Mouse (Mus musculus): Measurements from ENCODE around the gene Zfp593. TPM values are rescaled to one million over a fixed set of nuclear protein-coding genes. Genes with fewer than 3 reads are reported as not detected.

Gene Zfp593
- 60.4 and 65.0 TPM in 2 replicates for polyA plus RNA-seq (2012)

DNA sequence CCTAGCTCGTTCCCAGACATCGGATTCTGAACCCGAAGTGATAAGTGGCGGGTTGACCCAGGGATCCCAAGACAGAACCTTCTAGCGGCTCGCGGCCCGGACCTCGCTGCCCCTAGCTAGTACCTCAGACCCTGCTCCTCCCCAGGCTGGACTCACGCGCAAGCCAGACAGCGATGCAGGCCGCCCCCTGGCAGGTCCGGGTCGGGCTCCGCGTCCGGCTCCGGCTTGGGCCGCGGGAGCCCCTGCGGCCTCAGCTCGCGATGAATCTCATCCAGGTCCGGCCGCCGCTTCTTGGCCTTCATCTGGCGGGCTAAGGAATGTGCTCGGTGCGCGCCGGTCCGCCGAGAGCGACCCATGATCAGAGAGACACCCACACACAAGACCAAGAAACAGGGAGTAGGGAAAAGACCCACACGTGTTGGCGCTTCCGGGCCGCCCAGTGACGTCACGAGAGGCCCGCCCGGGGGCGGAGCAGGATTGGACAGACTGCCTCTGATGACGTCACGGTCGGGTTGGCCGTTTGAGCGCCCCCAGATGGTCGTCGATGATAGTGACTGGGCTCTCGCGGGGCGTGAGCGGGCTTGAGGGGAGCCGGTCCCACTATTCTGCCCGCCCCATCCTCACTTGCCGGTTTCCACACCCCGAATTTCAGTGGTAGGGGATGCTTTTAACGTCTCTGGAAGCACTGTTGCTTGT lies at the start of gene Zfp593:
Gene Zfp593, minus strand, starts transcription at position 445 of the 696 bp plus-strand sequence.

GRCm38 (mm10) chr4:134287575-134288025 lies 42.2 kb upstream of the Zfp593 start, which contains the start of gene Pdik1l:
Gene Pdik1l (minus strand): TSS chr4:134287895.

GRCm38 (mm10) chr4:134253722-134254324 lies 8.4 kb upstream of the Zfp593 start, which contains the start of gene Grrp1:
Gene Grrp1 (minus strand): TSS chr4:134254106.

GRCm38 (mm10) chr4:134246719-134247258 lies 1.4 kb upstream of the Zfp593 start, which contains the start of gene Gm30191:
Gene Gm30191 (plus strand): TSS chr4:134246935.

DNA sequence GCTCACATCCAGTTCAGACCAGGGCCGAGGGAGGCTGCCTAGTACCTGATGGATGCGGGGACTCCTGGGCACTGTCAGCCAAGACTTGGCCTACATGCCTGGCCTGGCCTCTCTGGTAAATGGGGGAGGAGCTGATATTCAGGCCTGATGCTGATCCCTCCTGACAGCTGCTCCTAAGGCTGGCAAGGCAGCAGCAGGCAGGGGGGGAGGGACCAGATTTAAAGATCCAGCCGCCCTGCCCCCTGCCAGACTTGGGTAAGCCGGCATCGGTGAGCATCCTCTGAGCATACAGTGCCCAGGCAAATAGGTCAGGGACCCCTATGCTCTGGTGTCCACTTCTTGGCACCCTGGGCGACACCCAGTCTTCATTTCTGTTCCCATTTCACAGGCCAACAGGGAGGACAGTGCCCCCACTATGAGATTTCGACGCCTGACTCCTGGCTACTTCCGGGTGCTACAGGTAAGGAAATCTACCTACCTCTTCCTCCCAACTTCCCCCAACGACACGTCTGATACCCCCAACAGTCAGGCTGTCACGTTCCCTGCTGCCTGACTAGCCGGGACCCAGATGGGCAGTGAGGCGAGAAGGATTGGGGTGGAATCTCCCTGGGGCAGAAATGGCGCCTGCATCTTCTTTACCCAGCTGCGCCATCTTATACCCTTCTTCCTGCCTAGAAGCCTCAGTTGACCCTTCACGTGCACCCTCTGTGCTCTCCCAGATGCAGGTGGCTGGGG lies 1.7 kb downstream of the Zfp593 start, which contains the start of gene E130218I03Rik:
Gene E130218I03Rik, plus strand, starts transcription at position 147 of the 735 bp plus-strand sequence.

GRCm38 (mm10) chr4:134238279-134238651 lies 7.1 kb downstream of the Zfp593 start, which contains the start of gene Cnksr1:
Gene Cnksr1 (minus strand): TSS chr4:134238399.

GRCm38 (mm10) chr4:134227194-134227593 lies 18.2 kb downstream of the Zfp593 start, which contains the start of gene Catsper4:
Gene Catsper4 (minus strand): TSS chr4:134227383.

GRCm38 (mm10) chr4:134202904-134203303 lies 42.5 kb downstream of the Zfp593 start, which contains the start of gene Gm7534:
Gene Gm7534 (minus strand): TSS chr4:134203004.

Other genes starting within 250 kb of the Zfp593 start
- 24.5 and 27.5 TPM in 2 replicates for gene Dhdds, start 244.7 kb downstream of the Zfp593 start, polyA plus RNA-seq (2012)
- 0.30 and 0.51 TPM in 2 replicates for gene Lin28a, start 226.8 kb downstream of the Zfp593 start, polyA plus RNA-seq (2012)
- 0.15 TPM in 1 of 2 replicates, not detected in the other for gene Zfp683, start 191.8 kb downstream of the Zfp593 start, polyA plus RNA-seq (2012)
- gene Crybg2, start 184.8 kb downstream of the Zfp593 start, polyA plus RNA-seq (2012): 1.4 and 2.4 TPM in 2 replicates
- gene Cd52, start 150.5 kb downstream of the Zfp593 start, polyA plus RNA-seq (2012): 131 and 232 TPM in 2 replicates
- gene Ubxn11, start 143.0 kb downstream of the Zfp593 start, polyA plus RNA-seq (2012): 33.5 and 39.3 TPM in 2 replicates
- gene Sh3bgrl3, start 116.8 kb downstream of the Zfp593 start, polyA plus RNA-seq (2012): 886 and 1,036 TPM in 2 replicates
- gene Cep85, start 58.5 kb downstream of the Zfp593 start, polyA plus RNA-seq (2012): 41.4 and 47.6 TPM in 2 replicates
- not detected in 2 replicates for gene Gm7534, start 42.6 kb downstream of the Zfp593 start, polyA plus RNA-seq (2012)
- gene Catsper4, start 18.2 kb downstream of the Zfp593 start, polyA plus RNA-seq (2012): not detected in 2 replicates
- gene Cnksr1, start 7.2 kb downstream of the Zfp593 start, polyA plus RNA-seq (2012): 0.23 and 0.50 TPM in 2 replicates
- gene E130218I03Rik, start 1.9 kb downstream of the Zfp593 start, polyA plus RNA-seq (2012): 0.10 and 0.25 TPM in 2 replicates
- gene Gm30191, start 1.3 kb upstream of the Zfp593 start, polyA plus RNA-seq (2012): not detected in 2 replicates
- 0.43 and 0.83 TPM in 2 replicates for gene Grrp1, start 8.5 kb upstream of the Zfp593 start, polyA plus RNA-seq (2012)
- gene Pdik1l, start 42.3 kb upstream of the Zfp593 start, polyA plus RNA-seq (2012): 1.9 and 3.0 TPM in 2 replicates
- gene Trim63, start 69.5 kb upstream of the Zfp593 start, polyA plus RNA-seq (2012): not detected in 2 replicates
- gene Slc30a2, start 97.6 kb upstream of the Zfp593 start, polyA plus RNA-seq (2012): 0.09 and 0.11 TPM in 2 replicates
- gene Extl1, start 138.3 kb upstream of the Zfp593 start, polyA plus RNA-seq (2012): 0.08 TPM in 1 of 2 replicates, not detected in the other
- gene Pafah2, start 150.7 kb upstream of the Zfp593 start, polyA plus RNA-seq (2012): 9.7 and 16.6 TPM in 2 replicates
- 421 and 705 TPM in 2 replicates for gene Stmn1, start 222.7 kb upstream of the Zfp593 start, polyA plus RNA-seq (2012)

Data from megakaryocyte-erythroid progenitor cell, adult 5 weeks (primary cell).